Mouse (Mus musculus): ENCODE measurements around the gene Syn3.

Syn3 gene

GRCm38 (mm10) chr10:86279579-86280168 lies 219.0 kb downstream of the Syn3 start:
- DNase-seq (ENCODE audit: low read depth, low spot score) = peak; percentile 69

GRCm38 (mm10) chr10:86278481-86278880 lies 220.2 kb downstream of the Syn3 start:
- DNase-seq (ENCODE audit: low read depth, low spot score) = no peak

- no peak for DNase-seq (ENCODE audit: low read depth, low spot score)
Measured at GRCm38 (mm10) chr10:86277327-86277726, 221.4 kb downstream of the Syn3 start.

- DNase-seq (ENCODE audit: low read depth, low spot score) = no peak
Measured at GRCm38 (mm10) chr10:86275585-86275984, 223.1 kb downstream of the Syn3 start.

- no peak for DNase-seq (ENCODE audit: low read depth, low spot score)
Measured at GRCm38 (mm10) chr10:86273410-86274191, 225.1 kb downstream of the Syn3 start.

- no peak for DNase-seq (ENCODE audit: low read depth, low spot score)
Measured at GRCm38 (mm10) chr10:86272826-86273225, 225.9 kb downstream of the Syn3 start.

GRCm38 (mm10) chr10:86270254-86270653 lies 228.4 kb downstream of the Syn3 start:
- DNase-seq (ENCODE audit: low read depth, low spot score) = no peak

GRCm38 (mm10) chr10:86264618-86265017 lies 234.1 kb downstream of the Syn3 start:
- DNase-seq (ENCODE audit: low read depth, low spot score) = no peak

GRCm38 (mm10) chr10:86261725-86262124 lies 237.0 kb downstream of the Syn3 start:
- peak; percentile 47 for DNase-seq (ENCODE audit: low read depth, low spot score)

GRCm38 (mm10) chr10:86258992-86259391 lies 239.7 kb downstream of the Syn3 start:
- no peak for DNase-seq (ENCODE audit: low read depth, low spot score)

GRCm38 (mm10) chr10:86258046-86258445 lies 240.7 kb downstream of the Syn3 start:
- DNase-seq (ENCODE audit: low read depth, low spot score) = peak; percentile 53

- DNase-seq (ENCODE audit: low read depth, low spot score) = no peak
Measured at GRCm38 (mm10) chr10:86257045-86257444, 241.7 kb downstream of the Syn3 start.

GRCm38 (mm10) chr10:86256221-86256620 lies 242.5 kb downstream of the Syn3 start:
- peak; percentile 84 for DNase-seq (ENCODE audit: low read depth, low spot score)

GRCm38 (mm10) chr10:86250149-86250922 lies 248.4 kb downstream of the Syn3 start:
- DNase-seq (ENCODE audit: low read depth, low spot score) = no peak

- no peak for DNase-seq (ENCODE audit: low read depth, low spot score)
Measured at GRCm38 (mm10) chr10:86249283-86249682, 249.4 kb downstream of the Syn3 start.

GRCm38 (mm10) chr10:86248807-86249206 lies 249.9 kb downstream of the Syn3 start:
- peak; percentile 8 for DNase-seq (ENCODE audit: low read depth, low spot score)

GRCm38 (mm10) chr10:86248131-86248740 lies 250.5 kb downstream of the Syn3 start:
- DNase-seq (ENCODE audit: low read depth, low spot score) = peak; percentile 11

- peak; percentile 43 for DNase-seq (ENCODE audit: low read depth, low spot score)
Measured at GRCm38 (mm10) chr10:86245396-86245795, 253.3 kb downstream of the Syn3 start.

- DNase-seq (ENCODE audit: low read depth, low spot score) = no peak
Measured at GRCm38 (mm10) chr10:86243525-86243924, 255.2 kb downstream of the Syn3 start.

- DNase-seq (ENCODE audit: low read depth, low spot score) = no peak
Measured at GRCm38 (mm10) chr10:86242721-86243120, 256.0 kb downstream of the Syn3 start.

- DNase-seq (ENCODE audit: low read depth, low spot score) = no peak
Measured at GRCm38 (mm10) chr10:86230006-86230405, 268.7 kb downstream of the Syn3 start.

- no peak for DNase-seq (ENCODE audit: low read depth, low spot score)
Measured at GRCm38 (mm10) chr10:86225480-86225879, 273.2 kb downstream of the Syn3 start.
